Mouse (Mus musculus) heart, adult 9 months (tissue): ENCODE results near the gene Prkn.
A peak's percentile ranks its signal among the peaks of the same experiment; 100 is the strongest.

Experiments used
- DNase-seq, 2 experiments: peaks; one replicate each; pipeline ENCODE4 v3.0.0; 2022; ENCODE audit warnings: low spot score in 2 of 2

Gene Prkn

DNA sequence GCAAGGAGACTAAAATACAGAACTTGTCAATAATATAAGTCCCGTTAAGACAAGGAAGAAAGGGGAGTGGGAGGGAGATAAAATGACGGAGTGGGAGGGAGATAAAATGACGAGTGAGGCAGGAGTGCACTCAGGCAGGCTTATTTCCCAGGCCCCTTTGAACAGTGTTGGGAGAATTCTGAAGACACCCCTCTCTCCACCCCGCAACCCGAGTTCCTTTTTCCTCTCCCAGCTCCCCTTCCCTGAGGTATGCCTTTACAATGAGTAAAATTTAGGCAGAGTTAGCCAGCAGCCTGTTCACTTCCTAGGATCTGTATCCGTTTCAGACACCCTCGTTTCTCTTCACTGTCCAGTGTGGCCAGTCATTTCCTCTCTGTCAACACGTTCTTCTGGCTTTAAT is 1073.4 kb downstream of the Prkn start:
- DNase-seq: no peak

DNA sequence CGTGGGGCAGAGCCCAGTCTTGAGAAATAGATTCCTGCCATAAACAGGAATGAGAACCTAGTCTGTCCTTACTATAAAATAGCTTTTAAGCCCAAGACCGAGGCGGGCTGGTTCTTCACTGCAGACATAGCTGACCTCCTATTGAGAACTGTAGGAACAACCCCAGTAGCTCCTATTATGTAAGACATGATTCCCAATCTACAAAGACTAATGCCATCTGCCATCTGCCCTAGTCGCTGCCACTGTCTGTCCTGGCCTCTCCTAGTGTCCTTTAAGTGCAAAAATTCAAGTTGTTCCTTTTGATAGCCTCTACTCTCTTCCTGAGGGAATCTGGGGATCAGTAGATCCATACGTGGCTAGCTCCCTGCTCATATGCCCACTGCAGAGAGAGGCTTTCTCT is 1074.3 kb downstream of the Prkn start:
- DNase-seq: no peak

DNA sequence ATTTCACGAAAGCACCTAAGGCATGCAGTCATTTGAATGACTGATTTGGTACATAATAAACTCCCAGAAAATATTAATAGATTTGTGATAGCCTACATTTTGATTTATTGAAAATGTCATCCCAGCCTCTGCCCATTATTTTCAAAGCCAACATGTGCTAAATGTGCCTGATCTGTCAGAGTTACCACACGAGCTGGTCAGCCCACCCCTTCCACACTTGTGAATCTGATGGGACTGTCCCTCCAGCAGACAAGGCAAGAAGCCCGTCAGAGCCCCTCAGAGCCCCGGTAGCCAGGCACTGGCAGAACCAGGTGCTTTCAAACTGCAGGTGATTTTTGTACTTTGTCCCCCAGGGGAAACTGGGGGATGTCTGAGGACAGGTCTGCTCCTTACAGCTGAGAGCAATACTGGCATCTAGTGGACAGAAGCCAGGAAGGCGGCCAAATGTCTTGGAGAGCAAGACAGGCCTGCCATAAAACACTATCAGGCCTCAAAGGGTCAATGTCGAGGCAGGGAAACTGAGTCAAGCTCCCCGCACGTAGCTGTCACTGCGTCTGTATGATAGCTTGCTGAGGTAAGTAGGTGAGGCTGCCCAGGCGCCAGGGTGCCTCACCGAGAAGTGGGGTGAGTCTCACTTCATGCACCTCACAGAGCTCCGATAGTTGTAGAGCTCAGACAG is 1078.1 kb downstream of the Prkn start:
- DNase-seq: no peak

DNA sequence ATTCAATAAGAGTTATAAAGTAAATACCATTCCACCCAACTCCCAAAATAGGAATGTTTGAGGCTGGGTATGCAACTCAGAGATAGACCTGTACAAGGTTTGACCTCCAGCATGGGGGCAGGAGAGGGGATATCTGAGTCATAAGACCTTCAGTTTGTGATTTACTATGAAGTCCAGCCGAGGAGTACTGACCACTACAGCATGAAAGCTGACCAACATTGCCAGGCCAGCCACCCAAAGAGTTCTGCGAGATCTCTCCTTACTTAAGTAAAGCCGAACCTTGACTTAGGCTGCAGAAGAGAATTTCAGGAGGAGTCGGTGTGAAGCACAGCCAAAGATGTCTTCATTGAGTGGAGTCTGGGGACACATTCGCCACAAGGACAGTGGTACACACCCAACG is 1079.4 kb downstream of the Prkn start:
- DNase-seq: no peak

DNA sequence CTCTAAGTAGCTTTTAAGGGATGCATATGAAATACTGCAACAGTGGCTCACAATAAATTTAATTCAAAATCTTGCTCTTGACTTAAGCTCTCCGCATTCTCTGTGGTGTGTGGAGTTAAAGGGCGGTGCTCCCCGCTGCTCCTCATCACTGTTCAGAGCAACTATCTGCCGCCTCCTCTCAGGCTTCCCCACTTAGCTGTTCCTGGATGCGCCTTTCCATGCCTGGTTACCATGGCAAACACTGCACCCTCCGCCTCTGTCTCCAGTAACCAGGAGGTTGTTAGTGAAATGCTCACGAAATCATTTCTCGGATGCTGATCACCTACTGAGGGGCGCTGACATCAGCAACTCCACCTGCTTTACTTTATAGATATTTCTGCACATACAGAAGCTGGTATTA is 1080.8 kb downstream of the Prkn start:
- no peak for DNase-seq

DNA sequence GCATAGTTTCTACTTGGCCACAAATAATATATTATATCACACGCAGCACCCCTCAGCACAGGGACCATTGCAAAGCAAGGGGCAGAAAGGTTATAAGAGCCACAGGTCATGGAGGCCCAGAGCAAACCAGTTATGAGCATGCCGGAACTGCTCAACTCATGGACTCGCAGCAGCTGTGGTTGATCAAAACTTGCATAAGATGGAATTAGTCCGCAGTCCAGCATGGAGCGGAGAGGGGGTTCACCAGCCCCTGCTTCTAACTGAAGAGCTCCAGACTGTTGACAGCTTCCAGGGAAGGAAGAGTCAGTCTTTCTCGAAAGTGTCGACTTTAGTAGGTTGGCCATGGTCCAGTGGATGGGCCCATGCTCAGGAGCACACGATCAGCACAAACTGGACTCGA is 1083.8 kb downstream of the Prkn start:
- DNase-seq: no peak

DNA sequence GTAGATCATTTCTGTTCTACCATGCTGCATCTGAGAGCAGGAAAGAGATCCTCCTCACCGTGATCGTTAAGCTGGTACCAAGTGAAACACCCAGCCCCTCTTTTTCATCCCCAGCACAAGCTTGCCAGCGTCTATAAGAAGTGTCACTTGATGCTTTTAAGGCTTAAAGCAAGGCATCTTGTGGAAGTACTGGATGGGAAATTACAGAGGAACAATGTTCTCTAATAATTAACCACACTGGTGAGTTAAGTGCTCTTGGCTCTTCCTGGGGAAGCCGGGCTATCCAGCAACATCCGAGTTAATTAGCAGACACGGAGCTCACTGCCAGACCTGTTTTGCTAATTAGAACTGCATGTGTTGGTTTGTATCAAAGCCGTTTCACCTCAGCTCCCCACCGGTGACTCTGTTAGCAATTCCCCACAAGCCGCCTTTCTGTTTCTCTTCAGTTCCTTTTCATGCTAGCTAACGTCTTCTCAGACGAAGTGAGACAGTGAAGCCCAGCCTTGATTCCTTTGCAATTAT is 1086.7 kb downstream of the Prkn start:
- no peak for DNase-seq

DNA sequence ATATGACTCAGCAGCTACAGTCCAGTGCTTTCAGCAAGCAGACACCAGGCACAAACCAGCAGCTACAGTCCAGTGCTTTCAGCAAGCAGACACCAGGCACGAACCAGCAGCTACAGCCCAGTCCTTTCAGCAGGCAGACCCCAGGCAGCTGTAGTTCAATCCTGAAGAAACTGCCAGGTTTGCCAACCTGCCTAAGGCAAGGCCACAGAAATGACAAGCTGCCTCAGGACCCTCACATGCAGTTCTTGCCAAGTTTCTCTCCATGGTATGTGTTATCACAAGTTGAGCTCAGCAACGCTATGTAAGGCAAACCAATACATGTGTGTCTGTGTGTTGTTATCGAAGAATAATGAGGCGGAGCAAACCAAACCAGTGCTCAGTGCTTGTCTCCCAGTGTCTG is 1091.5 kb downstream of the Prkn start:
- no peak for DNase-seq

DNA sequence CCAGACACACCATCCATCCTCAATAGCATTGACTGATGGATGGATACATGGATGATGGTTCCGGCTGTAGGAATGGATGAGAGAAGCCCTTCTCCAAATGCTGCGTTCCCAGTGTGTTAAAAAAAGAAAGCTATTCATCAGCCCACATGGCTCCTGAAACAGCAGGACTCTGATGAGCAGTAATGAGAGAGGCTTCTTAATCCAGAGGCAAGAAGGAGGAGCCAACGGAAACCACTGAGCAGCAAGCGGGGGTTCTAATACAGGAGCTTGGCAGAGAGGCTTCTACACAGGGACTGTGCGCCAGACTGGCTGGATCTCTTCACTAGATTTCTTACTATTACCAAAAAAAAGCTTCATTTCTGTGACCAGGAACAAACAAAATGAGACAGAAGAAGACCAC is 1093.6 kb downstream of the Prkn start:
- DNase-seq: no peak

DNA sequence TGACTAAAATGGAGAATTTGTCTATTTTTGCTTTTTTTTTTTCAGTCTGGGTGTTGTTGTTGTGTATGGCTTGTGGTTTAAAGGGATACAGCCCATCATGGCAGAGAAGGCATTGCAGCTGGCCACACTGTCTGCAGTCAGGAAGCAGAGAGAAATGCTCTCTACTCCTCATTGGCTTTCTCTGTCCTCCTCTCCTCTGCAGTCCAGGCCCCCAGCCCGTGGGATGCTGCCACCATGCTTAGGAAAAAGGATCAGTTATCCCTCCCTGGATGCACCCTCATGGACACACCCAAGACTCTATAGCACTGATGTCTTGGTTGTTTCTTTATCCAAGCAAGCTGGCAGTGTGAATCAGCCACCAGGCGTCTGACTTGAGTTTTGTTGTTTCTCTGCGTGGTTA is 1107.3 kb downstream of the Prkn start:
- DNase-seq: no peak

DNA sequence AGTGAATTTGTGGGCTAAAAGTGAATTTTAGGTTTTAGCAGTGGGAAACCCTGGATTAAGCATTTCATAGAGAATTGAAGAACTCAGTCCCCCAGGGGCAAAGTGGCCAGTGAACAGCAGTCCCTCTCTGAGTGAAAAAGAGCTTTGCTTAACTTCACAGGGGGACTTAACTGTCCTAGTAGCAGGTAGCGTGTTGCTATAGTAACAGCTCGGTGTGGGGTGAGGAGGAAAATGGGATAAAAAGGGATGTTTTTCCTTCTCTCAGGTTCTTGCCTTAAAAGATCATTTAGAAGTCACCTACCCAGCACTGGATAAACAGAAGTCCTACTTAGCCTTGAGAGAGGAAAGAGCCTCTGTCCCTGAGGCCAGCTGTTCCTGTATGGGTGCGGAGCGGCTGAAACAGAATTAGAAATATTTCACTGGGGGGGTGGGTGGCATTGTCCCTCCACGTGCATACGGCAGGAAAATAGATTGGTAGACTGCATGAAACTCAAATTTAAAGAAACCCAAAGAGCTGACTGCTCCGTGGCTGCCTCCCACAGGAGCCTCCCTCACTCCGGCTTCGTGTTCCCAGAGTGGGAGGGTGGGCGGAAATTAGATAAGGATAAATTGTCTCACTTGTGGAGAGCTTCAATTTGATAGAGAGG is 1109.5 kb downstream of the Prkn start:
- no peak for DNase-seq

DNA sequence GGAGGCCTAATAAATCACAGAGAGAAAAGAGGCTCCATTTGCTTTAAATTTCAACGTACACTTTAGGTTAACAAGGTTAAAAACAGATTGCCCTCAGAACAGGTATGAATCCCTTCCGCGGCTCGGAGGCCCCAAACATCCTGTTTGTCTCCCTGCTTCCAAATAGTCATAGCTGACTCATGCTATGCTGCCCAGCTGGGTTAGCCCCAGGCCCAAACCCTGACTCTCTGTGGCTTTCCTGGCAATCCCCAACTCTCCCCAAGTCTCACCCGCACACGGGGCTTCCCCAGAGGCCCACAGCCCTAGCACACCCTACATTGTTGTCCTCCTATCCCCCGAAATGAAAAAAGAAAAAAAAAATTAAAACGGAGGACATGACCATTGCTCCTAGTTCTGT is 1110.0 kb downstream of the Prkn start:
- no peak for DNase-seq

DNA sequence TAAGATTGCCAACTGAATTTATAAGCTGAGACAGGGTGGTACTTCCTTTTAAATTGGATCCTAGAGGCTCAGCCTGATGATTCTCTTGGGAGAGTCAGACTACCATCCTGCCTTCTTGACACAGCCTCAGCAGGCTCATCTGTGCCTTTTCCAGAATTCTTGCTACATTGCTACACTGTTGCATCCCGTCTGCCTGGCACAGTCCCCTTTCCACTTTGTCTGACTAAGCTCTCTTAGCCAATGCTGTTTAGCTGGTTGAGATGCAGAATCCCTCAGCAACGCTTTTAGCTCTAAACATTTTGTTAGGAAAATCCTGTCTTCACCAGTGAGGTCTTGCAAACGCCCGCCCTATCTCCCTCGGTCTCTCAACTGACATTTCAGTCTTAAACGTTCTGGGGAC is 1115.1 kb downstream of the Prkn start:
- no peak for DNase-seq

DNA sequence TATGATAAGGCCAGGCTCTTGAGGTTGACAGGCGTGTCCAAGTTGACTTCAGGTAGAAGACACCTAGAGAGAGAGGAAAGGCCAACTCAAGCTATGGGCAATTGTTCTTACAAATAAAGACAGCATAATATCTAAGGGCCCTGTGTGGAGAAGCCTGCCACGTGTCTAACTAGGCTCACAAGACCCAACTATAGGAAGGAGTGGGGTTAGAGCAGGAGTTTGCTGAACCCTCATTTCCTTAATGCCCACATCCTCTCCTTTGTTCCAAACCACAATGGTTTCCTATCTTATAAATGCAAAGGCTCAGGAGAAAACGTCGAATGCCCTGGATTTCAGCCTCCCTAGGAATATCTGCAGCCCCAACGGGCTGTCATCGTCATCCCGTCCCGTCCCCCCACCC is 1120.3 kb downstream of the Prkn start:
- no peak for DNase-seq

DNA sequence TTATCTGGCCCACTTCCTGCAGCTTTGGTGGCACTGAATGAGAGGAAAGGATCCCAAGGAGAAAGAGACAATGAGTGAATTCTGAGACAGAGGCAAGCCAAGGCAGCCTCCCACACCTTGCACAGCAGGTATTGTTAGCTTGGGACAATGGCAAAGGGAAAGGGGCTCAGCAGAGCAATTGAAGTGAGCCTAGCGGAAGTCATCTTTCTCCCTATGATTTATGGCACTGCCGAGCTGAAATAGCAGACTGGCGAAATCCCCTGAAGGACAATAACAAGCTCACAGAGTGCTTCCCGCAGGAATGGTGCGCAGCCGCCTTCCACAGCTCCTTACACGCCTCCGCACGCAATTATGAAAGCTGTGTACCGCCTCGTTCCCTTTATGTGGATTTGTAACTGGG is 1122.6 kb downstream of the Prkn start:
- no peak for DNase-seq

DNA sequence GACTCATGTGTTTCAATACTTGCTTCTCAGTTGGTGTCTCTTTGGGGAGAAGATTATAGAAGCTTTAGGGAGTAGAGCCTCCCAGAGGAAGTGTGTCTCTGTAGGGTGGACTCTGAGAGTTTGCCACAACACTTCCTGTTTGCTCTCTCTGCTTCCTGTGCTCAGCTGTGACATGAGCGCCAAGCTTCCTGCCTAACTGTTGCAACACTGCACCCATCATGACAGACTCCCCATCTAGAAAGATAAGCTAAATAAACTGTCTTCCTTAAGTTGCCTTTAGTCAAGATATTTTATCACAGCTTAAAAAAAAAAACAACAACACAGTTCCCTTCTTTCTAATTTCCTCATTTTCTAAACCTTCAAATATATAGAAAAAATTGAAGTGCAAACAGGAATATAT is 1130.0 kb downstream of the Prkn start:
- no peak for DNase-seq

DNA sequence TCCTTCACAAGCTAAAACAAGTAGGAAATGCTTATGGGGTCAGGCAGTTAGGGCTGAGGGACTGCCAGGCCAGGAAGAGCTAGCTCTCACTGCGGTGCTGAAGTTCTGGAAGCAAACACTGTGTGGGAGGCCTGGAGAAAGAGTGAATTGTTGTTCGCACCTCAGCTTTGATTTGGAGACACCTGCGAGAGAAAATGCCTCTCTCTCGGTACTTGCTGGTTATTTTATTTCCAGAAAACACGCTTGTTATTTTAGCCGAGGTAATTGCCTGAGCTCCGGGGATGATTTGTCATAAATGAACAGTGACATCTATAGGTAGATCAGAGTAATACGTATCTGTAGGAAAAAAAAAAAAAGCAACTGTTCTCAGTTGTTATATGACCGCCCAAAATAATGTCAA is 1132.4 kb downstream of the Prkn start:
- DNase-seq: no peak

DNA sequence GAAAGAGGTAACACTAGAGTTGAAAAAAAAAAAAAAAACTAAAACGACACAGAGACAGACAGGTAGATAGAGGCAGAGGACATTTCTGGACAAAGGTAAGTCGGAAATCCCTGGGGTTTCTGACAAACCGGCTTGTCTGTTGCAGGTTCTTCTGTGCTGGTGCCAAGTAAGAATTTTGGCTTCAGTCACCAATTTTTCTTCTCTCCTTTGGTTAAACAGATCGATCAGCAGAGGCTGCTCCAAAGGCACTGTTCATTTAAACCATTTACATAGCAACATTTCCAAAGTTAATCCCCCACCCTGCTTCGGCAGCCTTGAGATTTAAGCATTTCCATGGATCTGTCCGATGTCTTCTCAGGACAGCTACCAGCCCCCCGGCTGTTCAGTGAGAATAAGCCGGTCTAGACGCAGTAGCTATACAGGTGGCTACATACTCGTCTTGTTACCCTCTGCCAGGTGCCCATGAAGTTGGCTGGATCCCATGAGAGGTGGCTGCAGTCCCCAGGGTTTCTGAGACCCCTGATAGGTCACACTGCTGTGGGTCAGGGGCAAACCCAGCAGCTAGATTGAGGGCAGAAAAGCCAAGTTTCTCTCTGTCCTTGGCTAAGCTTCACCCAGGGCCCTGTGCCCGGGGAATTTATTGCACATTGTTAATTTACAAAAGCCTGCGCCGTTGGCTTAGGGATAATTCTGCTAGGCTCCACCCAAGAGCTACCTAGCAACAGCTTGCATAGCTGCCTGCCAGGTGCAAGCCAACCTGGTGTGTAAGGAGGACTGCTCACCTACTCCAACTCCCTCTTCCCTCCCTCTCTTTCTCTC is 1133.0 kb downstream of the Prkn start:
- DNase-seq: no peak

DNA sequence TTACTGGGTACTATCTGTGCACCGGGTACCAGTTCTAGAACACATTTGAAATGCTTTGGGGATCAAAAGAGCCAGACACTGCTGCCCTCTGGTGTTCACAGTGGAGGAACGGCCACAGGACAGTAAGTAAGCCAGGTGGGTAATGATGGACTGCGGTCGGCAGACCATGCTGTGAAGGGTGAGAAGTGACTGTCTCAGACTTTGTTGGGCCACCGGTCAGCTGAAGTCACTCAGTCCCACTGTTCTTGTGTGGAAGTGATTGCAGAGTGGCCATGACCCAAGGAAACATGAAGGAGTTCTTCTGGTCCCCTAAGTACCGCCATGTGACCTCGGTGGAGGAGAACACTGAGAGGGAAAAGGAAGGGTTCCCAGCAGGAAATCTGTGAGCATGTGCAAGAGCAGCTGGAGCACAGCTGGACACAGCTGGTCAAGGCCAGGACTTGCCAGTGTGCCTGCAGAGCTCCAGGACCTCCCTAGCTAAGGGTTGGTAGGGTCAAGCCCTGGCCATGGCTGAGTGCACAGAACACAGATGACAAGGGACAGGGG is 1135.0 kb downstream of the Prkn start:
- DNase-seq: peak; percentile 67 to 74

DNA sequence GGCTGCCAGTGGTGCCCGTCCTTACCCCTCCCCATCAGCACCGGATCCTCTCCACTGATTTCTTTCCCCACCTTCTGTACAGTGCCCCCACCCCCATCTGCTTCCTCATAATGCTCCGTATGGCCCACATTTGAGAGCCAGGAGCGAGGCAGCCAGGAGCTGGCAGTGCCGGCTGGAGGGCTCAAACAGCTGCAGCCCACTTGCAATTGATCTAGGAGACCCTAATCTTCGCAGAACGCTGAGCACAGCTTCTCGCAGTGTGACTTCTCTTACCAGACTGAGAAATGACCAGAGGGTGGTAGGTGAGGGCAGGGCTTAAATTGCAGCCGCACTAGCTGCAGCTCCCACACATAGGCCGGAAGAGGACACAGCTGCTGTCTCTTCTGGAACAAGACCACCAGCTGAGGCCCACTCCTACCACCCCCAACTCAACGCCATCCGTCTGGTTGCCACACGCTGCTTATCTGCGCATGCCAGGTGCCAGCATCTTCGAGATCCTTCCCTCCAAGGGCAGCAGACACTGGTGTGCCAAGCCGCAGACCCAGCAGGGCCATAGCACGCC is 1138.2 kb downstream of the Prkn start:
- DNase-seq: no peak

DNA sequence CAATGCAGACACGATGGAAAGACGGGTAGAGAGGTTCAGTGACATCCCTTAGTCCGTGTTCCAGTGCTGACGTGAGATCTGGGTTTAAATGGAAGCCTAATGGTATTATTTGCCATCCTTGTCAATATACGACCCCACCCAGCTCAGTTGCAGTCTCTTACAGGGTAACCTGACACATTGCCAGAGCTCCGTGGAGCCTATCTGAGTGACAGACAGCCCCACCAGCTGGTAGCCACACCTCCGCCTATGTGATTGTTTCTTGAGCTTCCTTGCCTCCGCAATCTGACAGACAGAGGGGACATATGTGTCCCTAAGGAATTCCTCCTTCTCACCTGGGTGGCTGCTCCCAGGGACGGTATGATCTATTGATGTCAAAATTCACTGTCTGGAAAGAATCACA is 1141.5 kb downstream of the Prkn start:
- DNase-seq: no peak
